Mouse (Mus musculus) MEL (cell line): ENCODE results near the gene Snrnp27.

Experiments
- CHD1 ChIP-seq: IDR thresholded peaks from 2 replicates; pipeline ENCODE4 v1.6.1; 2012; ENCODE audit warnings: low read depth, mild to moderate bottlenecking, inconsistent platforms, low read length, improper control_type of control experiment
- CTCF ChIP-seq, 3 experiments: IDR thresholded peaks in 2 of 3; conservative IDR thresholded peaks in 1 of 3; 2 replicates each; pipeline ENCODE4 v1.5.1; 2011 to 2012; ENCODE audit warnings: low read length in 3 of 3, low read depth in 2 of 3, mild to moderate bottlenecking in 2 of 3, improper control_type of control experiment in 1 of 3, inconsistent platforms in 1 of 3, mixed read lengths in 1 of 3, moderate library complexity in 1 of 3; ENCODE audit not compliant: control insufficient read depth in 1 of 3, insufficient read depth in 1 of 3, poor library complexity in 1 of 3, severe bottlenecking in 1 of 3
- EP300 ChIP-seq, 2 experiments: IDR thresholded peaks; 2 replicates each; pipeline ENCODE4 v1.6.1; 2011; ENCODE audit warnings: improper control_type of control experiment in 2 of 2, low read length in 2 of 2, low read depth in 1 of 2, mild to moderate bottlenecking in 1 of 2
- ETS1 ChIP-seq: IDR thresholded peaks from 2 replicates; pipeline ENCODE4 v1.6.1; 2012; ENCODE audit warnings: low read depth, mild to moderate bottlenecking, inconsistent platforms, low read length, improper control_type of control experiment, moderate library complexity
- GABPA ChIP-seq: IDR thresholded peaks from 2 replicates; pipeline ENCODE4 v1.6.1; 2012; ENCODE audit warnings: low read depth, mild to moderate bottlenecking, inconsistent platforms, low read length, improper control_type of control experiment, moderate library complexity
- NELFE ChIP-seq: IDR thresholded peaks from 2 replicates; pipeline ENCODE4 v1.6.1; 2011; ENCODE audit warnings: low read depth, low read length, improper control_type of control experiment
- POLR2A ChIP-seq, 2 experiments: IDR thresholded peaks; 2 replicates each; pipeline ENCODE4 v1.6.1; 2011 to 2012; ENCODE audit warnings: low read length in 2 of 2, mild to moderate bottlenecking in 2 of 2, control low read depth in 1 of 2, improper control_type of control experiment in 1 of 2, low read depth in 1 of 2, moderate library complexity in 1 of 2; ENCODE audit not compliant: control insufficient read depth in 1 of 2, insufficient read depth in 1 of 2, poor library complexity in 1 of 2
- RAD21 ChIP-seq: IDR thresholded peaks from 2 replicates; pipeline ENCODE4 v1.6.1; 2011; ENCODE audit warnings: mild to moderate bottlenecking, low read depth, low read length, improper control_type of control experiment
- TAL1 ChIP-seq: IDR thresholded peaks from 2 replicates; pipeline ENCODE4 v1.6.1; 2012; ENCODE audit warnings: mild to moderate bottlenecking, inconsistent platforms, low read length, moderate library complexity, mixed read lengths
- USF1 ChIP-seq: IDR thresholded peaks from 2 replicates; pipeline ENCODE4 v1.6.1; 2014; ENCODE audit warnings: low read depth, mild to moderate bottlenecking, inconsistent platforms, low read length, improper control_type of control experiment, moderate library complexity
- ZKSCAN1 ChIP-seq: IDR thresholded peaks from 2 replicates; pipeline ENCODE4 v1.6.1; 2012; ENCODE audit warnings: low read depth, mild to moderate bottlenecking, inconsistent platforms, low read length, improper control_type of control experiment, moderate library complexity
- ZMIZ1 ChIP-seq: IDR thresholded peaks from 2 replicates; pipeline ENCODE4 v1.6.1; 2012; ENCODE audit warnings: low read depth, mild to moderate bottlenecking, inconsistent platforms, low read length, improper control_type of control experiment, moderate library complexity

DNA sequence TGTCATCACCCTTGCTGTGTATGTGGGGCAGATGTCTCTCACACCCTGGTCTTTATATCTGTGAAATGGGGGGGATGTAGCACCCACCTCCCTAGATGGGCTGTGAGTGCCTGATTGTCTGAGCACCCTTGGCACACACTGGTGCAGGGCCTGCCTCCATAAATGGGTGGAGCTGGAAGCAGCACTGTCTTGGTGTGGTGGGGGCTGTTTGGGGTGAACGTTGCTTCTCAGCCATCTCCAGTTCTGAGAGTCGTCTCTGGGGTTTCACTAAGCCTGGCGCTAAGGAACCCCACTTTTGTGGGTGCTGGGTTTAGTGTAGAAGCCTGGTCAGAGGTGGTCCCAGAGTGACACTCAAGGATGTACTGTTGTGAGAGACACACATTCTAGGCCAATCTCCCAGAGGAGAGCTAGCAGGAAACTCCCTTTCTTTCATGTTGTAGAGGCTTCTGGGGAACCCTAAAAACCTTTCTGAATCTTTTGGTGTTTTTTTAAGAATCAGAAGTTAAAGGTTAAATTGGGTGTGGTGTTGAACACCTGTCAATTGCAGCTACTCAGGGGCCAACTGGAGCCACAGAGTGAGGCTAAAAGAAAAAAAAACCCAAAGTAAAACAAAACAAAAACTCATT is 39.4 kb downstream of the Snrnp27 start:
- TF ChIP-seq CTCF (IDR thresholded peaks at IDR 0.05 in 2 of 3, conservative IDR thresholded peaks at IDR 0.05 in 1 of 3; ENCODE audit: control insufficient read depth in 1 of 3, insufficient read depth in 1 of 3, low read depth in 2 of 3, low read length in 3 of 3, poor library complexity in 1 of 3, severe bottlenecking in 1 of 3) = no peak
- TF ChIP-seq CHD1 = no peak
- TF ChIP-seq EP300 (IDR thresholded peaks at IDR 0.05; ENCODE audit: low read depth in 1 of 2, low read length in 2 of 2) = no peak
- TF ChIP-seq USF1 = no peak
- no peak for TF ChIP-seq GABPA
- no peak for TF ChIP-seq RAD21
- TF ChIP-seq ETS1 = no peak
- no peak for TF ChIP-seq POLR2A (IDR thresholded peaks at IDR 0.05; ENCODE audit: control insufficient read depth in 1 of 2, insufficient read depth in 1 of 2, low read depth in 1 of 2, low read length in 2 of 2, poor library complexity in 1 of 2)
- TF ChIP-seq NELFE = no peak
- no peak for TF ChIP-seq ZMIZ1
- TF ChIP-seq TAL1 = no peak
- no peak for TF ChIP-seq ZKSCAN1
